Mouse (Mus musculus) hindbrain, embryonic 11.5 days (tissue): ENCODE measurements at regions not wholly inside any gene's neighbourhood (a gene's known extent, or its start where the extent isn't known, plus 50 kb on each side); places are given as distances from the start of the nearest gene placed in this dataset.

Source experiments
- ATAC-seq: fragments of 200-750 bp; cut with Nextera tagmentation; 2 replicates; pipeline ENCODE4 v1.8.0; 2017; ENCODE audit warnings: mild to moderate bottlenecking, moderate TSS enrichment, moderate library complexity; ENCODE audit not compliant: low FRiP score
- DNase-seq: peaks from one replicate; pipeline ENCODE4 v3.0.0-alpha.2; 2015; ENCODE audit warnings: low spot score
- H3K27ac ChIP-seq: fragments of 300-500 bp; sonication (generic); 2 replicates; pipeline ENCODE4 v1.5.1; 2014; ENCODE audit warnings: mild to moderate bottlenecking, low read depth, low read length
- H3K27me3 ChIP-seq: fragments of 300-500 bp; sonication (generic); 2 replicates; pipeline ENCODE4 v1.6.1; 2014; ENCODE audit warnings: mild to moderate bottlenecking, low read length, moderate library complexity, mixed read lengths; ENCODE audit not compliant: control insufficient read depth, insufficient read depth
- H3K36me3 ChIP-seq: fragments of 300-500 bp; sonication (generic); 2 replicates; pipeline ENCODE4 v1.6.1; 2014; ENCODE audit warnings: mild to moderate bottlenecking, low read length, moderate library complexity, mixed read lengths; ENCODE audit not compliant: control insufficient read depth, insufficient read depth
- H3K4me1 ChIP-seq: fragments of 300-500 bp; sonication (generic); replicated peaks from 2 replicates; pipeline ENCODE4 v1.6.1; 2014; ENCODE audit warnings: low read length, mixed read lengths; ENCODE audit not compliant: control insufficient read depth, insufficient read depth
- H3K4me2 ChIP-seq: fragments of 300-500 bp; sonication (generic); replicated peaks from 2 replicates; pipeline ENCODE4 v1.6.1; 2014; ENCODE audit warnings: mild to moderate bottlenecking, low read depth, low read length
- H3K4me3 ChIP-seq: fragments of 300-500 bp; sonication (generic); 2 replicates; pipeline ENCODE4 v1.5.1; 2014; ENCODE audit warnings: low read depth, low read length
- H3K9ac ChIP-seq: fragments of 300-500 bp; sonication (generic); 2 replicates; pipeline ENCODE4 v1.6.1; 2014; ENCODE audit warnings: low read depth, low read length
- H3K9me3 ChIP-seq: fragments of 300-500 bp; sonication (generic); 2 replicates; pipeline ENCODE4 v1.6.1; 2016; ENCODE audit warnings: low read length; ENCODE audit not compliant: control insufficient read depth
- WGBS: fragments of 180-500 bp; shearing (Covaris S2); extraction: QIAGEN DNeasy Blood & Tissue Kit; methylation state at CpG from one replicate; pipeline ENCODE4 v1.1.7; 2014; 5-methylcytosine and 5-hydroxymethylcytosine counted together

GRCm38 (mm10) chr1:73758110-73759061, 365.9 kb downstream of the Tns1 start:
- Histone ChIP-seq H3K27ac (peak overlapping the region; percentile 27; the same call in 1 of the 2 replicates), H3K9ac (no peak overlapping the region), H3K27me3 (no peaks in the 10 kb centered on the region), H3K4me1 (no peaks in the 10 kb centered on the region), H3K4me2 (no peak overlapping the region), H3K9me3 (no peaks in the 10 kb centered on the region), H3K4me3 (no peak overlapping the region), H3K36me3 (no peaks in the 10 kb centered on the region)
- DNase-seq = peak; percentile 57
- ATAC-seq = peak; percentile 85
- 31% methylated on average over 11 of the region's 11 CpGs for WGBS

GRCm38 (mm10) chr1:73755791-73756190, 368.5 kb downstream of the Tns1 start:
- Histone ChIP-seq H3K27ac (no peak overlapping the region), H3K4me2 (no peak overlapping the region), H3K36me3 (no peaks in the 10 kb centered on the region), H3K4me3 (no peak overlapping the region), H3K9ac (no peak overlapping the region), H3K27me3 (no peaks in the 10 kb centered on the region), H3K9me3 (no peaks in the 10 kb centered on the region), H3K4me1 (no peaks in the 10 kb centered on the region)
- ATAC-seq (no peak), DNase-seq (no peak)
- 58% methylated on average over 5 of the region's 5 CpGs for WGBS

GRCm38 (mm10) chr1:73754928-73755327, 369.3 kb downstream of the Tns1 start:
- no peak overlapping the region for H3K27ac ChIP-seq
- no peaks in the 10 kb centered on the region for H3K27me3 ChIP-seq
- no peaks in the 10 kb centered on the region for H3K4me1 ChIP-seq
- DNase-seq (no peak), ATAC-seq (no peak)
- no peaks in the 10 kb centered on the region for H3K9me3 ChIP-seq
- H3K4me3 ChIP-seq = no peak overlapping the region
- H3K4me2 ChIP-seq = no peak overlapping the region
- WGBS = 64% methylated on average over 2 of the region's 2 CpGs
- H3K36me3 ChIP-seq = no peaks in the 10 kb centered on the region
- no peak overlapping the region for H3K9ac ChIP-seq

- H3K9ac ChIP-seq = no peak overlapping the region
- DNase-seq = no peak
- H3K4me2 ChIP-seq = no peak overlapping the region
- no peaks in the 10 kb centered on the region for H3K36me3 ChIP-seq
- no peaks in the 10 kb centered on the region for H3K27me3 ChIP-seq
- ATAC-seq = no peak
- no peak overlapping the region for H3K27ac ChIP-seq
- H3K4me1 ChIP-seq = no peaks in the 10 kb centered on the region
- H3K4me3 ChIP-seq = no peak overlapping the region
- no peaks in the 10 kb centered on the region for H3K9me3 ChIP-seq
- 94% methylated on average over 2 of the region's 2 CpGs for WGBS
Observed at GRCm38 (mm10) chr1:73753157-73753556, 371.1 kb downstream of the Tns1 start.

GRCm38 (mm10) chr1:73748702-73749101, 375.5 kb downstream of the Tns1 start:
- Histone ChIP-seq H3K9ac (no peak overlapping the region), H3K9me3 (no peaks in the 10 kb centered on the region), H3K27ac (no peak overlapping the region), H3K4me3 (no peak overlapping the region), H3K4me1 (0 out of 2 replicates have a peak, but pooled peaks cover 2% of the 10 kb centered on the region), H3K36me3 (no peaks in the 10 kb centered on the region), H3K4me2 (no peak overlapping the region), H3K27me3 (no peaks in the 10 kb centered on the region)
- ATAC-seq (no peak), DNase-seq (no peak)

- Histone ChIP-seq H3K9me3 (no peaks in the 10 kb centered on the region), H3K4me2 (no peak overlapping the region), H3K4me1 (0 out of 2 replicates have a peak, but pooled peaks cover 2% of the 10 kb centered on the region), H3K27ac (0 out of 2 replicates have a peak overlapping the region, but pooled peaks have one; percentile 24), H3K9ac (no peak overlapping the region), H3K36me3 (no peaks in the 10 kb centered on the region), H3K27me3 (no peaks in the 10 kb centered on the region), H3K4me3 (no peak overlapping the region)
- WGBS = 52% methylated on average over 4 of the region's 4 CpGs
- DNase-seq (no peak), ATAC-seq (peak; percentile 33; the same call in 1 of the 2 replicates)
Observed at GRCm38 (mm10) chr1:73744555-73745234, 379.6 kb downstream of the Tns1 start.

GRCm38 (mm10) chr1:73743737-73744554, 380.3 kb downstream of the Tns1 start:
- 13% methylated on average over 6 of the region's 6 CpGs for WGBS
- H3K4me2 ChIP-seq = no peak overlapping the region
- peak; percentile 69 for ATAC-seq
- no peak overlapping the region for H3K4me3 ChIP-seq
- H3K9ac ChIP-seq = no peak overlapping the region
- peak overlapping the region; percentile 60; the same call in 1 of the 2 replicates for H3K27ac ChIP-seq
- 0 out of 2 replicates have a peak, but pooled peaks cover 2% of the 10 kb centered on the region for H3K4me1 ChIP-seq
- peak; percentile 44 for DNase-seq
- H3K9me3 ChIP-seq = no peaks in the 10 kb centered on the region
- no peaks in the 10 kb centered on the region for H3K36me3 ChIP-seq
- no peaks in the 10 kb centered on the region for H3K27me3 ChIP-seq

- H3K27me3 ChIP-seq = no peaks in the 10 kb centered on the region
- ATAC-seq = no peak
- H3K36me3 ChIP-seq = no peaks in the 10 kb centered on the region
- H3K4me2 ChIP-seq = no peak overlapping the region
- H3K4me1 ChIP-seq = no peaks in the 10 kb centered on the region
- H3K9ac ChIP-seq = no peak overlapping the region
- no peak overlapping the region for H3K4me3 ChIP-seq
- peak; percentile 43 for DNase-seq
- no peak overlapping the region for H3K27ac ChIP-seq
- H3K9me3 ChIP-seq = no peaks in the 10 kb centered on the region
Observed at GRCm38 (mm10) chr1:73737083-73737482, 387.2 kb downstream of the Tns1 start.
